Mouse (Mus musculus) G1E-ER4 (cell line): Measurements from ENCODE around the gene Sla2. TPM values are rescaled to one million over a fixed set of nuclear protein-coding genes. Genes with fewer than 3 reads are reported as not detected.

Source experiments
- GATA1 ChIP-seq: IDR thresholded peaks from one replicate; pipeline ENCODE4 v1.8.0; 2012; ENCODE audit warnings: low read length, inconsistent platforms
- polyA plus RNA-seq: library from polyadenylated mRNA; stranded (reverse); fragments of >175 nt; gene quantifications from 2 replicates; pipeline ENCODE4 v1.2.3, GENCODE M21; 2012

The Sla2 gene
- polyA plus RNA-seq, 1 experiment, result 0.14 TPM

DNA sequence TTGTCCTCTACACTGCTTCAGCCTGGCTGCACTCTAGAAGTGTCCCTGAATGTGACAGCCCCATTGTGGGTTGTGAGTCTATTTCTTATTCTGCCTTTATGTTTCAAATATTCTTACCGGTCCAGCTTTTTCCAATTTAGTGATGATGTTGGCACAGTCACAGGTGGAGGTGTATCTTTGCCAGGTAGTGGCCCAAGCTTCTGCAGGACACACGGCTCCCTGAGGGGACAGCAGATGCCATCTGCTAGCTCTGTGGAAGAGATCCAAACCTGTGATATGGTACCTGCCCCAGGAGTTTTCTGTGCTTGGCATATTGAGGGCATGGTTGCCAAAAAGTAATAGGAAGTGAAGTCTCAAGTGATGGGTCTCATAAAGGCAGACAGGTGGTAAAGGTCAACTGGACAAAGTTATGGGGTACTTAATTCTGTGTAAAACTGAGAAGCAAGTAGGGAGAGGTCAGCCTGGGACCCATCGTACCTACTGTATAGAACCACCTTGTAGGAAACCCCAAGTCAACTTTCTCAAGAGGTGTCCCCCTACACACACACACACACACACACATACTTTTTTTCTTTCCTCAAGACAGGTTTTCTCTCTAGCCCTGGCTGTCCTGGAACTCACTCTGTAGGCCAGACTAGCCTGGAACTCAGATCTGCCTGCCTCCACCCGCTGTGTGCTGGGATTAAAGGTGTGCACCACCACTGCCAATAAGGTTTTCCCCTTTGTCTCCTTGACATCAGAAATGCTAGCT is 12.1 kb downstream of the Sla2 start:
- no peak for TF ChIP-seq GATA1

DNA sequence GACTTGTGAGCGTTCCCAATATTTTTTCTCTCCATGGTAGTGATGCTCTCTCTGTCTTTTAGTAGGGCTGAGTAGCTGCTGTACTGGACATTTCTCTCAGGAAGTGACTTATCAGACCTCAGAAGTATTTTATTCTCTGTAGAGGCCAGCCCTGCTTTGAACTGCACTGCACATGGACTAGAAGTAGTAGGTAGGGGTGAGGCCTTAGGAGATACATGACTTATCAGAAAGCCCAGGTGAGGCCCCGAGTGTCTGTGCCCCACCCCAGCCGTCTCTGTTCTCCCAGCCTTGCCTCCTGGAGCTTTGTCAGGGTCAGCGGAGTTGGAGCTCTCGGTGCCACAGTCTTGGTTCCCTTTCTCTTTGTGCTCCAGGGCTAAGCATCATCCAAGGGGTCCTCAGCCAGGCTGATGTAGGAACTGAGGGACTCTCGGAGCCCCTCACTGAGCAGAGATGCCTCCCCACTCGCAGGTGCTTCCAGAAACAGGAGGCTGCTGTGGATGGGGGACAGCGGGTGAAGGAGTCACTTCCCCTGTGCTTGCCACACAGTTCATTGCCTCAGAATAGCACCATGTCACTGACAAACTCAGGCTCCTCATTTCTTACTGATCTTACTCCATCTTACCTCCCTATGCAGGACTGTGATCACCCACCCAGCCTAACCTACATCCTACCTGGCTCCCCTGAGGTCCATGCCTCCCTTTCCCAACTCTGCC is 12.8 kb downstream of the Sla2 start:
- TF ChIP-seq GATA1, result no peak

GRCm38 (mm10) chr2:156873629-156874028 is 13.4 kb downstream of the Sla2 start:
- no peak for TF ChIP-seq GATA1

- no peak for TF ChIP-seq GATA1
These were observed 16.5 kb downstream of the Sla2 start for GRCm38 (mm10) chr2:156870519-156870918.

DNA sequence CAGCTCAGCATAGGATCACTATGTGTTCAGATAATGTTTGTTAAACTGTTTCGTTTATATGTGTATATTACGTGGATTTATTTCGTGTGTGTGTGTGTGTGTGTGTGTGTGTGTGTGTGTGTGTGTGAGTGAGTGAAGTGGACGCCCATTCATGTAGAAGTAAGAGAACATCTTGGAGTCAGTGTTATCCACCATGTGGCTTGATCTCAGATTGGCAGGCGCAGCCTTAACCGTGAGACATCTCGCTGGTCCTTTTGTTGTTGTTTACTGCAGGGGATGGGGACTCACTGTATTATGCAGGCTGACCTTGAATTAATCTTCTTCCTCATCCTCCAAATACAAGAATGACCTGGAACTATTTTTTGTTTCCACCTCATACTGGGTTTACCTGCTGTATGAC is 17.4 kb downstream of the Sla2 start:
- TF ChIP-seq GATA1, result no peak

DNA sequence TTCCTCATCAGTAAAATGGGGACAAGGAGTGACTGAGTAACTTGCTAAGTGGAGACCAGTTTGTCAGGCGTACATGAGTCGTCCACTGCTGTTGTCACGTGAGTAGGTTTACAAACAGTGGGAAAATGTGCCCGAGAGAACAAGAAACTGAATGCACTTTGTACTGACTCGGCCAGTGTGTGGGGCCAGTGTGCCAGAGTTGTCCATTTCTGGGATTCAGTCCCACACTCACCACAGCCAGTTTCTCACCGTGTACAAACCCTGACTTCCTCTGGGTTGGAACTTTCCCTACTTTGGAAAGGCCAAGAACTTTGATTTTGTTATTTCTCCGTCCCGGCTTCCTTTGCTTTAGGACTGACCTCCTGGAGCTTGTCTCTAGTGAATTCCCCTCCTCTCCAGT is 18.0 kb downstream of the Sla2 start:
- TF ChIP-seq GATA1, result no peak

DNA sequence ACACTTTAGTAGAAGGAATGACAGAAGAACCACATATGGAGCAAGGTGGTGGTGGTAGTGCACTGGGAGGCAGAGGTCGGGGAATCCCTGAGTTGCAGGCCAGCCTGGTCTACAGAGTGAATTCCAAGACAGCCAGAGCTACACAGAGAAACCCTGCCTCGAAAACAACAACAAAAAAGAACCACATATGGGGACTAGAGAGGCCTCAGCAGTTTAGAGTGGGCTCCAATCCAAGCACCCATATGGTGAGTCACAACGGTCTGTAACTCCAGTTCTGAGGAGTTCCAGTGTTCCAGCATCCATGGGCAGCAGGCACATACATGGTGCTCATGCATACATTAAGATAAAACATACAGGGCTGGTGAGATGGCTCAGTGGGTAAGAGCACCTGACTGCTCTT is 22.5 kb downstream of the Sla2 start:
- TF ChIP-seq GATA1, result no peak

DNA sequence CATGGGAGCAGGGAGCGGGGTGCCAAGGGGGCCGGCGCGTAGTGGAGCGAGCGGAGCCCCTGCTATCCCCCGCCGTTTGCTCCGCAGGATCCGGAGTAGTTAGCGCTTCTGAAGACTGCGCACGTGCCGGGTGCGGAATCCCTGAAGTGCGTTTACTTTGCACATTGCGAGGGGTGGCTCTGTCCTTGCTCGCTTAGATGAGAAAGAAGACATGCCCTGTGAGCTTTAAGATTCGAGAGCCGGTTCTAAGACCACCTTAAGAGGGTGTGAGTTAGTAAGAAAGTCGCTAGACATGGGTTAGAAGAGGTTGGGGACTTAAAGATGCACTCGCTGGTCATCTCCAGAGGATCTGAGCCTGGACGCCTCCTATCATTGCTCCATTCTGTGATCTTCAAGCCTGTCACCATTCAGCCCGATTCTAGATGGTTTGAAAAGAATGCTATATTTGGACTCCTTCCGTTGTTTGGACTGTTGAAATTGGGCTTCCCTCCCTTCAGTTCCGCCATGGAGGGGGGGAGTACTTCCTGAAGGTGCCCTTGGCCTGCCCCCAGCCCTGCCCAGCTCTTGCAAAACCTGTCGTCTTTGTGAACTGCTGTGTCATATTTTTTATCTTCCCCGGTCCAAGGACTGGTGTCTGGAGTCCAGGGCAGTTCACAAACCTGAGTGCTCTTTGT is 23.4 kb downstream of the Sla2 start:
- TF ChIP-seq GATA1, result no peak

DNA sequence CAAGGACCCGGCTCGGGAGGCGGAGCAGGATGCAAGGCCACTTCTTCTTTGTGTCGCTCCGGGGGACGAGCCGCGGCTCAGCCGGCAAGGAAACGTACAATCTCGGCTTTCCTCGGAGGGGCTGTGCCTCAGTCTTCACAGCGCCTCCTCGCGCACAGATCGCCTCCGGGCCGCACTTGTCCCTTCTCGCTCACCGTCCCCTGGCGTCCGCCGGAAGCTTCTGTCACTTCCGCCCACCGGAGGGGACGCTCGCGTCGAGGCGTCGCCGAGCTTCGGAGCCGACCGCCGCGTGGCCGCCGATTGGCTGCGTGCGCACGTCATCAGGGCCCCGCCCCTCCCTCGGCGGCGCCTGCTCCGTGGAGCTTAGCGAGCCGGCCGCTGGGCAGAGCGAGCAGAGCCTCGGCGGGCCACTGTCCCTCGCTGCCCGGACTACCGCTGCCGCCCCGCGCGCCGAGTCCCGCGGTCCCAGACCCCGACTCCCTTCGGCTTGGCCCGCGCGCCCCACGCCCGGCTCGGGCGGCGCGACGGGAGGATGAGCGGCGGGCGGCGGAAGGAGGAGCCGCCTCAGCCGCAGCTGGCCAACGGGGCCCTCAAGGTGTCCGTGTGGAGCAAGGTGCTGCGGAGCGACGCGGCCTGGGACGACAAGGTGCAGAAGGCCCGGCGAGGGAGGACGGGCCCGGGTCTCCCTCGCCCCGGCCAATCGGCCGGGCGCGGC is 24.1 kb downstream of the Sla2 start, which contains the start of gene Rab5if:
Gene Rab5if, plus strand, starts transcription at position 357 of the 715 bp plus-strand sequence.
- no peak for TF ChIP-seq GATA1

GRCm38 (mm10) chr2:156862041-156862717 is 24.8 kb downstream of the Sla2 start:
- no peak for TF ChIP-seq GATA1

DNA sequence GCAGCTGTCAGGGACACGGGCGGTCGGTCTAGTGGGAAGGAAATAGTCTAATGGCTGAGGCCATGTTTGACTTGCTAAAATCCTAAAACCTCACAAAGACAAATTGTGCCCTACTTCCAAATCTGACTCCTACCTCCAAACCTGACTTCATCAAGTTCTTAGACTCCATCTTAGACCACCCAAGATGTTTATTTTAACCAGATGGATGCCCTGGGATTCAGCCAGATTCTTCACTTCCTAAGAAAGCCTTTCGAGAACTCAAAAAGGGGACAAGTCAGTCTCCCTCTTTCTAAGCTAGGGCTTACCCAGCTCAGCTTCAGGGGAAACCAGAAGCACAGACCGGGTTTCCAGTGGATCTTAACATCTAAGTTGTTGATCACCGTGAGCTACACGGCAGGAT is 28.3 kb downstream of the Sla2 start:
- TF ChIP-seq GATA1, result no peak

- no peak for TF ChIP-seq GATA1
These were observed 29.2 kb downstream of the Sla2 start, which contains the start of gene 4930518I15Rik for GRCm38 (mm10) chr2:156857835-156858234. 4930518I15Rik (minus strand) TSS chr2:156857946.

DNA sequence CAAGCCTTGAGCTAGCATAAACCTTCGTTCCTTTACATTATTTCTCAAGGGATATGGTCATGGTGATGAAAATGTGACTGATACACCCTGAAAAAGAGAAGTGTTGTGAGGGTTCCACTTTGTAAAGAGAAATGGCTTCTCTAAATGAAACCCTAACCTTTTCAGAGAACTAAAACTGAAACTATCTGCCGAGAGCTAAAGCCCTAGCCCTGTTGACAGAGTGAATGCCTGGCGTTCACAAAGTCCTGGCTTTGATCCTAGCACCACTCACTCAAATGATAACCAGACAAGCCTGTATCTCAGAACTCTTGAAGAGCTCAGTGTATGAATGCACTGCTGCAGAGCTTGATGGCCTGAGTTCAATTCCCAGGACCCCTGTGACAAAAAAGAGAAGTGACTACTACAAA is 29.6 kb downstream of the Sla2 start:
- no peak for TF ChIP-seq GATA1

GRCm38 (mm10) chr2:156856311-156856710 is 30.7 kb downstream of the Sla2 start:
- TF ChIP-seq GATA1, result no peak

DNA sequence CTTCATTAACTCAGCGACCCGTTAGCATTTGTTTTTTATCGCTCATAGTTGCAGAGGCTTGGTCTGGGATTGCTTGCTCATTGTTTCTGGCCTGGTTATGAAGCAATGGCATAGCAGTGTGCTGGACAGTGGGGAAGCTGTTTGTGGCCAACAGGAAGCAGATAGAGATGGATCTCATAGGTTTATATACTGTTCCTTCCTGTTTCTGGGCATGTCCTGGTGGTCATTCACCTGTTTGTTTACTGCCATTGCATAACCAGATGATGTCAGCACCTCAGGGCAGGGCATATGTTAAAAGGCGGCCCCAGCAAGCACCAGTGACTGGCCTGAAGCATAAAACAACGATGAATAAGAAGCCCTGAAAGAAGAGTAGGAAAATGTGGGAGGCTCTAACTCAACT is 36.5 kb downstream of the Sla2 start:
- TF ChIP-seq GATA1, result no peak

GRCm38 (mm10) chr2:156848526-156849182 is 38.3 kb downstream of the Sla2 start:
- no peak for TF ChIP-seq GATA1
